Mouse (Mus musculus): ENCODE results near the gene Kctd11.
A peak's percentile ranks its signal among the peaks of the same experiment; 100 is the strongest.

- TF ChIP-seq CTCF (IDR thresholded peaks at IDR 0.05; ENCODE audit: control insufficient read depth, insufficient read depth, low read length) (no peak), POLR2A (IDR thresholded peaks at IDR 0.05; ENCODE audit: borderline replicate concordance, control insufficient read depth, low read depth, low read length) (peak; percentile 59)
Observed at GRCm38 (mm10) chr11:69900471-69901405, 19.5 kb upstream of the Kctd11 start, which contains the start of the genes 2810408A11Rik and Neurl4.
